Mouse (Mus musculus): ENCODE results near the gene Tstd1. TPM values are rescaled to one million over a fixed set of nuclear protein-coding genes. Genes with fewer than 3 reads are reported as not detected.
A peak's percentile ranks its signal among the peaks of the same experiment; 100 is the strongest.

Gene Tstd1
- polyA plus RNA-seq, 1 experiment from 2014 or later = 5.2 TPM

DNA sequence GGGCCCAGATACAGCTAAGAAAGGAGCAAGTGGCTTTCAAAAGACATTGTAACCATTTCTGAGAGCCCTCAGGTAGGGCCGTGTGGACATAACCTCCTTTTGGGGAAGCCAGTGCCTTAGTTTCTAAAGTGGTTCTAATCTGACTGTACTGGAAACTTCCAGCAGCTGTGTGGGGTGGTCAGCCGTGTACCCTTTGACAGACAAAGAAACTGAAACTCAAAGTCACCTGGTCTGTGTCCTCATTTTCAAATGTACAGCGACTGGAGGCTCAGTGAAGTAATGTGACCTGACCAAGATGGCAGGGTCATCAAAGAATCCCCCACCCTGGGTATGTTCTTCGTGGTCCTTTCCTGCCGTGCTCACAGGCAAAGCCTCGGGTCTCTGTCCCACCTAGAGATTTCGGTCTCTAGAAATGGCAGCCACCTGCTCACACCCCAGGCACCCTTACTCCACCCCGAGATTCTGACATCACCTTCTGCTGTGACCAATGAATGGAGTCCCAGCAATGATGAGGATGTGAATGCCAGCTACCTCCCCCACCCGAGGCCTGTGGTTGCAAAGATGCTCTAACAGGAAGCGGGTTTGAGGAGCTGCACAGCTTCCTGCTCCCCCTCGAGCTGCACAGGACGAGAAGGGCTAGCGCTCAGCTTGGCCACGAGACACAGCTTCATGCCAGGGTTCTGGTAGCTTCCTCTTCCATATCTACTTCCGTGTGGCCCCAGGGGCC, 30.1 kb upstream of the Tstd1 start, which contains the start of gene Arhgap30:
Gene Arhgap30, plus strand, starts transcription at position 579 of the 727 bp plus-strand sequence.
- H3K4me3 ChIP-seq = no peak within 1 kb of the TSS
- no peaks in the 10 kb centered on the region for H3K36me3 ChIP-seq
- ATAC-seq (ENCODE audit: insufficient number of reproducible peaks, low FRiP score, low TSS enrichment, low read depth) = no peak
- WGBS = 76% methylated on average over 15 of the region's 15 CpGs
- H3K27me3 ChIP-seq = peaks cover 6% of the 10 kb centered on the region; the same call in 1 of the 2 replicates
- no peak within 1 kb of the TSS for H3K27ac ChIP-seq
- no peaks in the 10 kb centered on the region for H3K9me3 ChIP-seq
- no peak within 1 kb of the TSS for H3K9ac ChIP-seq
- 0 out of 2 replicates have a peak, but pooled peaks cover 5% of the 10 kb centered on the region for H3K4me1 ChIP-seq
- H3K4me2 ChIP-seq = no peak within 1 kb of the TSS

DNA sequence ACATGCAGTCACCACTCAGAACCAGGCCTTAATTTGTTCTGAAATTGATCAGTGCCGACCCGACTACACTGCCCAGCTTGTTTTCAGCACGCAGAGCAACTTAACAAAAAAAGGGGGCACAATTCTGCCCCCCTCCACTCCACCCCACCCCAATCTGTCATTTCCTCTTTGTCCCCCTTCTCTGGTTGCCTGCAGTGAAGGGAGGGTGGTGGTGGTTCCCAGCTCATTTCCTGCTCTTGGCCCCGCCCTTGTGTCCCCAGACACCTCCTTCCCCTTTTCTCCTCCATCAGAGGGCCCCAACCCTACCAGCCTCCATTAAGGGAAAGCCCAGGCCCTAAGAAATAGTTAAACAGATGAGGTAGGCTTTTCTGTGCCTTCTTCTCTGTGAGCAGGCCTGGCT, 28.6 kb upstream of the Tstd1 start:
- no peak overlapping the region for H3K9ac ChIP-seq
- H3K4me3 ChIP-seq = no peak overlapping the region
- 0 out of 2 replicates have a peak, but pooled peaks cover 5% of the 10 kb centered on the region for H3K4me1 ChIP-seq
- H3K4me2 ChIP-seq = no peak overlapping the region
- no peaks in the 10 kb centered on the region for H3K36me3 ChIP-seq
- H3K9me3 ChIP-seq = no peaks in the 10 kb centered on the region
- no peaks in the 10 kb centered on the region for H3K27me3 ChIP-seq
- no peak for ATAC-seq (ENCODE audit: insufficient number of reproducible peaks, low FRiP score, low TSS enrichment, low read depth)
- no peak overlapping the region for H3K27ac ChIP-seq
- WGBS = 69% methylated on average over 4 of the region's 4 CpGs

DNA sequence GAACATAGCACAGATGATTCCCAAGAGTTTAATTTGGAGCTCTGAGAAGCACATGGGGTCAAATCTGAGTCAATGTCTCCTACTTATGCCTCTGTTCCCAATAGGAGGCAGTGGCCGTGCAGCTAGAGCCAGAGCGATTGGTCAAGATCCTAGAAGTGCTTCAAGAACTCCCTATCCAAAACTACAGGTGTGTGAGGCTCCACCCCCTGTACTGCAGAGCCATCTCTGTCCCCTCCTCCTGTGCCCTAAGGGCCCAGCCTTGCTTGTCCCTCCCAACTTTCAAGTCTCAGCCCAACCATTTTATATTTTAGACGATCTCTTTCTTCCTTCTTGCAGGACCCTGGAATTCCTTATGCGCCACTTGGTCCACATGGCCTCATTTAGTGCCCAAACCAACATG, 16.9 kb upstream of the Tstd1 start:
- H3K4me2 ChIP-seq = no peak overlapping the region
- H3K36me3 ChIP-seq = no peaks in the 10 kb centered on the region
- 62% methylated on average over 4 of the region's 4 CpGs for WGBS
- H3K27me3 ChIP-seq = no peaks in the 10 kb centered on the region
- H3K27ac ChIP-seq = no peak overlapping the region
- ATAC-seq (ENCODE audit: insufficient number of reproducible peaks, low FRiP score, low TSS enrichment, low read depth) = no peak
- no peaks in the 10 kb centered on the region for H3K4me1 ChIP-seq
- H3K9me3 ChIP-seq = no peaks in the 10 kb centered on the region
- H3K9ac ChIP-seq = no peak overlapping the region
- H3K4me3 ChIP-seq = no peak overlapping the region

DNA sequence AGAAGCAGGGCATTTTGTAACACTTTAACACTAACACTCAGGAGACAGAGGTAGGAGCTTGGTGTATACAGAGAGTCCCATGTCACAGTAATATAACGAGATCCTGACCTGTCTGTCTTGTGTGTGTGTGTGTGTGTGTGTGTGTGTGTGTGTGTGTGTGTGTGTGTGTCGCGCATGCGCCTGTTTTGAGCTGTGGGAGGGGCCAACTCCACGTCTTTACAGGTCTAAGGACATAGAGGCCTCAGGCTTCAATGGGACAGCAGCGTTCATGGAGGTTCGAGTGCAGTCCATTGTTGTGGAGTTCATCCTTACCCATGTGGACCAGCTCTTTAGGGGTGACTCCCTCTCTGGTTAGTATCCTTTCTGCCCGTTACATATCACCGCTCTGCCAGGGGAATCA, 15.7 kb upstream of the Tstd1 start:
- no peaks in the 10 kb centered on the region for H3K36me3 ChIP-seq
- H3K4me3 ChIP-seq = no peak overlapping the region
- 0 out of 2 replicates have a peak, but pooled peaks cover 3% of the 10 kb centered on the region for H3K27me3 ChIP-seq
- 72% methylated on average over 9 of the region's 9 CpGs for WGBS
- no peaks in the 10 kb centered on the region for H3K9me3 ChIP-seq
- H3K27ac ChIP-seq = no peak overlapping the region
- H3K4me1 ChIP-seq = no peaks in the 10 kb centered on the region
- no peak overlapping the region for H3K9ac ChIP-seq
- ATAC-seq (ENCODE audit: insufficient number of reproducible peaks, low FRiP score, low TSS enrichment, low read depth) = no peak
- no peak overlapping the region for H3K4me2 ChIP-seq

DNA sequence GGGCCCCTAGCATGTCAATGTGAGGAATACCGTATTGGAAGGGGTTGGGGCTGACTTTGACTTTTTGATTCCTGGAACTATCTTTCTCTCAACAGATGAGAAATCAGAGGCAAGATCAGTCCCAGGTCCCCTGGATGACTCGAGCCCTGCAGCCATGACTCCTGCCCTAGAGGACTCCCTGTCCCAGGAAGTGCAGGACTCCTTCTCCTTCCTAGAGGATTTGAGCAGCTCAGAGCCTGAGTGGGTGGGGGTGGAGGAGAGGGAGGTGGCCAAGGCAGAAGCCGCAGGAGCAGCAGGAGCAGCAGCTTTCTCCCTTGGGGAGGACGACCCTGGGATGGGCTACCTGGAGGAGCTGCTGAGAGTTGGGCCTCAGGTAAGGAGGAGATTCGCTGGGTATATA, 11.4 kb upstream of the Tstd1 start:
- no peak overlapping the region for H3K4me2 ChIP-seq
- no peaks in the 10 kb centered on the region for H3K9me3 ChIP-seq
- H3K27me3 ChIP-seq = peaks cover 9% of the 10 kb centered on the region; the same call in 1 of the 2 replicates
- no peaks in the 10 kb centered on the region for H3K36me3 ChIP-seq
- H3K4me1 ChIP-seq = no peaks in the 10 kb centered on the region
- ATAC-seq (ENCODE audit: insufficient number of reproducible peaks, low FRiP score, low TSS enrichment, low read depth) = no peak
- WGBS = 67% methylated on average over 5 of the region's 5 CpGs
- H3K27ac ChIP-seq = no peak overlapping the region
- H3K9ac ChIP-seq = no peak overlapping the region
- no peak overlapping the region for H3K4me3 ChIP-seq

DNA sequence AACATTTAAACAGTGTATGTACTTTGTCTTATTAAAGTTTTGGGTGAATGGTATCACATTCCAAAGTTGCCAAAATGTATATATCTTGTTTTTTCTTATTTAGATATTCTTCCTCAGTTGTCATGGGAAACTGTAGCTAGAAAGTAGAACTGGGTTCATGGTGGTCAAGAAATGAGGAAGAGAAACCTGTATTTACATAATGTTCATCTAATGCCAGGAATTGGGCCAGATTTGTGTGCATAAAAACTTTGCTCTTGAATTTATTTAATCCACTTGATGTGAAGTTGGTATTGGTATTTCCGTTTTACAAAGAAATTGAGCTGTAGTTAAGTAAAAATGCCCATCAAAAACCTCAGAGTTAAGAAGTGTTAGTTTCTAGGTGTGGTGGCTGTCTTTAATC, 8.4 kb upstream of the Tstd1 start:
- H3K27me3 ChIP-seq = peaks cover 9% of the 10 kb centered on the region; the same call in 1 of the 2 replicates
- no peaks in the 10 kb centered on the region for H3K9me3 ChIP-seq
- H3K4me3 ChIP-seq = no peak overlapping the region
- peaks cover 2% of the 10 kb centered on the region; the same call in 1 of the 2 replicates for H3K36me3 ChIP-seq
- no peak overlapping the region for H3K9ac ChIP-seq
- no peak overlapping the region for H3K4me2 ChIP-seq
- H3K27ac ChIP-seq = no peak overlapping the region
- peaks cover 18% of the 10 kb centered on the region; the same call in 1 of the 2 replicates for H3K4me1 ChIP-seq
- WGBS = 92% methylated on average over 1 of the region's 1 CpGs
- ATAC-seq (ENCODE audit: insufficient number of reproducible peaks, low FRiP score, low TSS enrichment, low read depth) = no peak

DNA sequence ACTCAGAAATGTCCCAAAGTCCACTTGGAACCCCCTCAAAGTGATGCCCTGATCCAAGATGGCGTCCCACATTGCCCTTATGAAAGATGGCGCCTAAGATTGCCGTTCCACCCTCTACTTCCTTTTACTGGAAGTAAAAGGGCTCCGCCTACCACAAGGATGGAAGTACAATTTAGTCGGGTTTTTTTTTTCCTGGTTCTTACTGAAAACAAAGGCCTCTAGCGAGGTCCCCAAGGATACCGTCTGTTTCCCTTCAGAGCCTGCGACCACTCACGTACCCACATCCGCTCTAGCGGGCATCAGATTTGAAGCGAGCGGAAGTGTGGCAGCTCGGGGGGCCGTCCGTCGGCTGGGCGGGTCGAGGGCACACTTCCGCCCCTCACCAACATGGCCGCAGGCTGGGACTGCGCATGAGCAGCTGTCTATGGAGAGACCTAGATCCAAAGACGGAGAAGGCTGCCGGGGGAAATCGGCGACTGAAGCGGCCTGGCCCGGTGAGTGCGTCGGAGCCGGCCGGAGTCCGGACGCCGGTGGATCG, 7.7 kb upstream of the Tstd1 start, which contains the start of gene Usf1:
Gene Usf1, plus strand, starts transcription at position 367 of the 538 bp plus-strand sequence.
- peak; percentile 92 for ATAC-seq (ENCODE audit: insufficient number of reproducible peaks, low FRiP score, low TSS enrichment, low read depth)
- Histone ChIP-seq H3K4me2 (peak within 1 kb of the TSS; percentile 67), H3K4me3 (peak within 1 kb of the TSS; percentile 83), H3K27ac (peak within 1 kb of the TSS; percentile 93), H3K4me1 (peaks cover 18% of the 10 kb centered on the region; the same call in 1 of the 2 replicates), H3K9ac (peak within 1 kb of the TSS; percentile 91), H3K27me3 (peaks cover 9% of the 10 kb centered on the region; the same call in 1 of the 2 replicates), H3K36me3 (peaks cover 9% of the 10 kb centered on the region), H3K9me3 (no peaks in the 10 kb centered on the region)
- under 1% methylated on average over 36 of the region's 36 CpGs for WGBS

DNA sequence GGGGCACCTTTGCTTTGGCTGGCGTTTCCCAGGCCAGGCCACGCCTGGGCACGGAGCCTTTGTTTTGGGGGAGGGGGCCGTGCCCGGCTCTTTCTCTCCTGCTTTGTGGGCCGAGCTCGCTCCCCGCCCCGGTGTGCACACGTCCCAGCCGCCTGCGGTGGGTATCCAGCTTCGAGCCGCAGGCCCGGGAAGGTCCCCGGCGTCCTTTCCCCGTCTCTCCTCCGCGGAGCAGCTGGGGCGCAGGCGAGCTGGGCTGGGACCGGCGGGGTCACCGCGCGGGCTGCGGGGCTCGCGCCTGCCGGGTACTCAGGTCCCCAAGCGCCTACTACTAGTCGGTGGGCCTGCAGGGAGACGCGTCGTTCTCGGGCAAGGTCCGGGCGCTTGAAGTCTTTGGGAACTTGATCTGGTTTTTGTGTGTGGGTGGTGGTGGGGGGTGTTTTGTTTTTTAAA, 7.2 kb upstream of the Tstd1 start:
- H3K4me2 ChIP-seq = peak overlapping the region; percentile 67
- H3K9me3 ChIP-seq = no peaks in the 10 kb centered on the region
- H3K27ac ChIP-seq = peak overlapping the region; percentile 93
- WGBS = 0% methylated on average over 33 of the region's 39 CpGs
- peak; percentile 78 for ATAC-seq (ENCODE audit: insufficient number of reproducible peaks, low FRiP score, low TSS enrichment, low read depth)
- H3K4me3 ChIP-seq = peak overlapping the region; percentile 83
- peaks cover 18% of the 10 kb centered on the region; the same call in 1 of the 2 replicates for H3K4me1 ChIP-seq
- peak overlapping the region; percentile 91 for H3K9ac ChIP-seq
- peaks cover 9% of the 10 kb centered on the region; the same call in 1 of the 2 replicates for H3K27me3 ChIP-seq
- H3K36me3 ChIP-seq = peaks cover 14% of the 10 kb centered on the region

DNA sequence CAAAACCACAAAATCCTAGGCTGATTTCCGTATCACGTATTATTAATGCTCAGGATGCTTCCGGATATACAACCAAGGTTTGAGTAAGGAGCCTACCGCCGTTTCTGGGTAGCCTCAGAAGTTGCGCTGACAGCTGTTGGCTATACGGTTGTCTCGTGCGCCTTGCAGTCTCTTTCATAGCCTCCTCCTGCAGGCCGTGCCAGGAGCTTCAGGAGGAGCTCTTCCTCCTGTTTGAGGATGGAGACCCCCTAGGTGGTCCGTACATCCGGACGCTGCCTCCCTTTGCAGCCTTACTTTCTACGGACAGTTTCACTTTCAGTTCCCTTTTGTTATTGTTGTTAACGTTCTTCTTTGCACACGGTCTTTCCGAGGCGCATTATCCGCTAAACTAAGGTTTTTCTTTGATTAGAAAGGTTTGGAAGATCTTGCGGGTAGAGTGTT, 6.7 kb upstream of the Tstd1 start:
- H3K27ac ChIP-seq = peak overlapping the region; percentile 93
- peak overlapping the region; percentile 91 for H3K9ac ChIP-seq
- no peak for ATAC-seq (ENCODE audit: insufficient number of reproducible peaks, low FRiP score, low TSS enrichment, low read depth)
- no peaks in the 10 kb centered on the region for H3K9me3 ChIP-seq
- peak overlapping the region; percentile 83 for H3K4me3 ChIP-seq
- under 1% methylated on average over 20 of the region's 20 CpGs for WGBS
- H3K4me1 ChIP-seq = peaks cover 18% of the 10 kb centered on the region; the same call in 1 of the 2 replicates
- peaks cover 9% of the 10 kb centered on the region; the same call in 1 of the 2 replicates for H3K27me3 ChIP-seq
- H3K36me3 ChIP-seq = peaks cover 19% of the 10 kb centered on the region
- peak overlapping the region; percentile 67 for H3K4me2 ChIP-seq

DNA sequence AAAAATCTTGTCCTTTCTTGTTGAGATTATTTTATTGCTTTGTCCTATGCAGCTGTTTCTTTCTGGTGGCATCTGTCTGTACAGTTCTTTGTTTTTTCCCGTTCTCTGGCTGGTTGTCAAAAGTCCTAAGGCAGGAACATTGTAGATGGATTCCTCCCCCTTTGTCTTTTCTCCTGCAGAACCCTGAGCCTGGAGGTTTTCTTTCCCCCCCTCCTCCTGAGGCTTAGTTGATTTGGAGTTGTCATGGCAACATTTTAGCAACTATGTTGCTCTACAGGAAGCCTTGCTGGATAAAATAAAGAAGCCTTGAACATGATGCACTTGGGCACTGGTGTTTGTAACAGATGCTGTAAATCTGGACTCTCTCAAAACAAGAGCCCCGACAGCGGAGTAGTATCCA, 6.2 kb upstream of the Tstd1 start:
- Histone ChIP-seq H3K4me1 (peaks cover 18% of the 10 kb centered on the region; the same call in 1 of the 2 replicates), H3K9me3 (no peaks in the 10 kb centered on the region), H3K27me3 (peaks cover 9% of the 10 kb centered on the region; the same call in 1 of the 2 replicates), H3K36me3 (peaks cover 24% of the 10 kb centered on the region), H3K27ac (peak overlapping the region; percentile 93), H3K4me2 (peak overlapping the region; percentile 67), H3K9ac (peak overlapping the region; percentile 91; the same call in 1 of the 2 replicates), H3K4me3 (peak overlapping the region; percentile 83)
- ATAC-seq (ENCODE audit: insufficient number of reproducible peaks, low FRiP score, low TSS enrichment, low read depth) = no peak
- 41% methylated on average over 3 of the region's 3 CpGs for WGBS

DNA sequence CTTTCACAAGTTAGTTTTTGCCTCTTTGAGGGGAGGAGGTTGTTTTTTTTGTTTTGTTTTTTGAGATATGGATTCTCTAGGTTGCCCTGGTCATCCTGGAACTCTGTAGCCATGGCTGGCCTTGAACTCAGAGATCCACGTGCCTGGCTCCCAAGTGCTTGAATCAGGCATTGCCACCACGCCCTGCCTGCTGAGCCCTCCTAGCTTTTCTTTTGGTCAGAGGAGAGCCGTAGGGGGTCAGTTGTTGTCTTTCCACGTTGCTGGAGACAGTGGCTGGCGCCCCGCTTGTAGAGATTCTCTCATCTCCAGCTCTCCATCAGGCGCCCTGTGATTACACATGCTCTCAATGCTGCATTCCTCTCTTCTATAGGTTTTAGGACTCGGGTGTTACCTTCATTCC, 5.1 kb upstream of the Tstd1 start:
- Histone ChIP-seq H3K4me3 (no peak overlapping the region), H3K9me3 (no peaks in the 10 kb centered on the region), H3K36me3 (peaks cover 33% of the 10 kb centered on the region), H3K27me3 (peaks cover 5% of the 10 kb centered on the region; the same call in 1 of the 2 replicates), H3K9ac (no peak overlapping the region), H3K27ac (no peak overlapping the region), H3K4me1 (peaks cover 18% of the 10 kb centered on the region; the same call in 1 of the 2 replicates), H3K4me2 (no peak overlapping the region)
- WGBS = 85% methylated on average over 8 of the region's 8 CpGs
- no peak for ATAC-seq (ENCODE audit: insufficient number of reproducible peaks, low FRiP score, low TSS enrichment, low read depth)
